22 mouse cellular contexts compared by ENCODE assay signal in genomic region chr1:151471429-151471828, GRCm38 (mm10).
"Had no signal": no experiment of that assay in that cellular context is flagged by ENCODE, and none has a peak within 500 bp of the region (broad histone marks: within the 10 kb centered on the region; RNA-seq: fewer than 3 reads in every experiment).

No protein-coding gene starts in this region.

- H3K4me2 ChIP-seq: limb, embryonic 13.5 days; liver, embryonic 12.5 days; liver, embryonic 15.5 days; lung, embryonic 15.5 days; midbrain, embryonic 12.5 days; midbrain, embryonic 15.5 days; stomach, embryonic 15.5 days had no signal

- DNase-seq: kidney, adult 18-20 months; kidney, adult 9 months; kidney, postnatal 14 days; layer of hippocampus, adult 9-11 months; liver; lung, adult 18-20 months; lung, postnatal 10 days; lung, postnatal 36 days; right cerebral cortex, postnatal 25 days; spleen, adult 18-20 months; thymus, postnatal 25 days had no signal

- ATAC-seq: intestine, embryonic 16.5 days; liver, embryonic 12.5 days; midbrain, embryonic 15.5 days had no signal

- H3K9me3 ChIP-seq: limb, embryonic 10.5 days; limb, embryonic 13.5 days; liver, embryonic 12.5 days; liver, embryonic 15.5 days; lung, embryonic 15.5 days; megakaryocyte, embryonic 14.5 days; midbrain, embryonic 12.5 days; midbrain, embryonic 15.5 days; stomach, embryonic 15.5 days had no signal

- H3K4me3 ChIP-seq: layer of hippocampus, adult 2 months; limb, embryonic 10.5 days; limb, embryonic 13.5 days; liver, embryonic 12.5 days; liver, embryonic 15.5 days; lung, embryonic 15.5 days; megakaryocyte, embryonic 14.5 days; midbrain, embryonic 12.5 days; midbrain, embryonic 15.5 days; stomach, embryonic 15.5 days had no signal

- H3K27me3 ChIP-seq: limb, embryonic 13.5 days; liver, embryonic 12.5 days; liver, embryonic 15.5 days; lung, embryonic 15.5 days; megakaryocyte, embryonic 14.5 days; midbrain, embryonic 12.5 days; midbrain, embryonic 15.5 days; stomach, embryonic 15.5 days had no signal

- H3K4me1 ChIP-seq: limb, embryonic 10.5 days; limb, embryonic 13.5 days; liver, embryonic 12.5 days; lung, embryonic 15.5 days; megakaryocyte, embryonic 14.5 days; midbrain, embryonic 12.5 days; midbrain, embryonic 15.5 days; stomach, embryonic 15.5 days had no signal

- H3K9ac ChIP-seq: limb, embryonic 13.5 days; liver, embryonic 12.5 days; liver, embryonic 15.5 days; lung, embryonic 15.5 days; midbrain, embryonic 12.5 days; midbrain, embryonic 15.5 days; stomach, embryonic 15.5 days had no signal

- H3K27ac ChIP-seq: layer of hippocampus, adult 2 months; limb, embryonic 10.5 days; limb, embryonic 13.5 days; liver, embryonic 12.5 days; liver, embryonic 15.5 days; lung, embryonic 15.5 days; midbrain, embryonic 12.5 days; midbrain, embryonic 15.5 days; stomach, embryonic 15.5 days had no signal
